Mouse (Mus musculus) G1E (cell line): ENCODE results near the gene Tubgcp4. TPM values are rescaled to one million over a fixed set of nuclear protein-coding genes. Genes with fewer than 3 reads are reported as not detected.

ENCODE experiments used
- ATAC-seq: 2 replicates; pipeline ENCODE4 v1.8.0; 2016; ENCODE audit warnings: mild to moderate bottlenecking; ENCODE audit not compliant: insufficient number of reproducible peaks, poor library complexity, low FRiP score, severe bottlenecking; ENCODE audit errors: extremely low read depth
- DNase-seq: peaks from one replicate; pipeline ENCODE4 v3.0.0; 2012; ENCODE audit warnings: low spot score
- H3K27me3 ChIP-seq: 2 replicates; pipeline ENCODE4 v1.6.1; 2012; ENCODE audit warnings: mild to moderate bottlenecking, low read length, inconsistent platforms; ENCODE audit not compliant: insufficient read depth
- H3K36me3 ChIP-seq: replicated peaks from 2 replicates; pipeline ENCODE3; 2012; ENCODE audit warnings: mild to moderate bottlenecking, inconsistent platforms
- H3K4me1 ChIP-seq: 2 replicates; pipeline ENCODE4 v1.6.1; 2012; ENCODE audit warnings: low read depth, low read length, inconsistent platforms, mixed read lengths; ENCODE audit not compliant: insufficient read depth
- H3K4me3 ChIP-seq: 2 replicates; pipeline ENCODE4 v1.5.1; 2012; ENCODE audit warnings: low read depth, mild to moderate bottlenecking, inconsistent platforms, low read length, moderate library complexity, mixed read lengths
- H3K9me3 ChIP-seq: replicated peaks from 2 replicates; pipeline ENCODE4 v1.6.1; 2012; ENCODE audit warnings: inconsistent platforms
- CTCF ChIP-seq: IDR thresholded peaks from 2 replicates; pipeline ENCODE4 v1.5.1; 2012; ENCODE audit warnings: low read depth, low read length, inconsistent platforms, mixed read lengths
- GATA1 ChIP-seq: IDR thresholded peaks from 2 replicates; pipeline ENCODE4 v1.6.1; 2012; ENCODE audit warnings: borderline replicate concordance, low read length, inconsistent platforms, mixed read lengths
- GATA2 ChIP-seq: IDR thresholded peaks from 2 replicates; pipeline ENCODE4 v1.6.1; 2012; ENCODE audit warnings: low read depth, low read length, inconsistent platforms, borderline replicate concordance
- POLR2AphosphoS5 ChIP-seq: IDR thresholded peaks from 2 replicates; pipeline ENCODE4 v1.6.1; 2012; ENCODE audit warnings: low read depth, low read length, inconsistent platforms; ENCODE audit not compliant: insufficient replicate concordance
- TAL1 ChIP-seq: conservative IDR thresholded peaks from 2 replicates; pipeline ENCODE4 v1.6.1; 2012; ENCODE audit warnings: low read depth, low read length, inconsistent platforms, mixed read lengths
- polyA plus RNA-seq: library from polyadenylated mRNA; stranded (reverse); fragments of >175 nt; gene quantifications from 2 replicates; pipeline ENCODE4 v1.2.3, GENCODE M21; 2012
- total RNA-seq, 2 experiments: library from RNA; stranded (forward) in 1 of 2; stranded (reverse) in 1 of 2; fragments of 200-1000 nt in 1 of 2; fragments of >200 nt in 1 of 2; fragmentation: Nextera tagmentation in 1 of 2; gene quantifications; 2 replicates each; pipeline ENCODE4 v1.2.3; 2014 to 2017

The Tubgcp4 gene
- total and polyA plus RNA-seq, 3 experiments: 19.1 to 73.7 (median 60.9) TPM

- H3K36me3 ChIP-seq: peaks cover 69% of the 10 kb centered on the region
- no peaks in the 10 kb centered on the region for H3K4me1 ChIP-seq
- ATAC-seq (no peak), DNase-seq (no peak)
- no peak overlapping the region for H3K4me3 ChIP-seq
- no peaks in the 10 kb centered on the region for H3K27me3 ChIP-seq
- TF ChIP-seq CTCF: no peak
- TF ChIP-seq TAL1: no peak
- TF ChIP-seq GATA1: no peak
- no peak for TF ChIP-seq GATA2
- TF ChIP-seq POLR2AphosphoS5: no peak
- H3K9me3 ChIP-seq: no peaks in the 10 kb centered on the region
These were observed 17.4 kb upstream of the Tubgcp4 start for GRCm38 (mm10) chr2:121153100-121153499.

DNA sequence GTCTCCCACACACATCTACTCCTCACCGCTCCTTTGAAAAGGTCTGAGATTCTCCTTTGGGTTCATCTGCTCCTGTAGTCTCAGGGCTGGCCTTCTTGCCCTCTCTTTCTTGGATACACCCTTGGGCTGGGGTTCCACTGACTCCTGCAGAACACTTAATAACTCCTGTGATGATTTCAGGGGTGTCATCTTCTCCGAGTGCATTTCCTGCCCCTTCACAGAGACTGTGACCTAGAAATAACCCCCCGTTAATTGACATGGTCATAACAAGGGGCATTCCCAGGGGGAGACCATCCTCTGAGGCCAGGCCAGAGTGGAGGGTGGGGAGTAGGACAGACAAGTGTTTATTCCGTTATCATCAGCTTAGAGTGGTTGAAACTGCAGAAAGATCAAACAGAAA, 1.3 kb upstream of the Tubgcp4 start:
- no peak for ATAC-seq
- no peaks in the 10 kb centered on the region for H3K9me3 ChIP-seq
- peaks cover 36% of the 10 kb centered on the region for H3K4me1 ChIP-seq
- TF ChIP-seq CTCF: no peak
- TF ChIP-seq TAL1: no peak
- TF ChIP-seq GATA1: no peak
- no peak for TF ChIP-seq GATA2
- no peak for TF ChIP-seq POLR2AphosphoS5
- no peaks in the 10 kb centered on the region for H3K27me3 ChIP-seq
- H3K4me3 ChIP-seq: no peak overlapping the region; the same call in 1 of the 2 replicates
- DNase-seq: no peak
- H3K36me3 ChIP-seq: peaks cover 51% of the 10 kb centered on the region

DNA sequence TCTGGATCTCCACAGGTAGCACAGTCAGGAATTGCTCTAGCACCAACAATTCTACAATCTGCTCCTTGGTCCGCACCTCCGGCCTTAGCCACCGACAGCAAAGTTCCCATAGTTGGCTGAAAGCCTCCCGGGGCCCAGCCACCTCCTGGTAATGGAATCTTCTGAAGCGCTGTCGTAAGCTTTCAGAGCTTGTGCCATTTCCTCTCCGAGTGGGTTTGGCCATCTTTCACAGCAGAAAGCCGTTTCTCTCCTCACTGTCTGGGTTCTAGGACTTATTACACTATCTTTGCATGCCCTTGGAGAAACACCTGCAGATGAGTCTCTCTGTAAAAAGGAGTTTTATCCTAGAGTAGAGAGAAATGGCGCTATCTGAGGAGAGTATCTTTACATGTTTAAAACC, 552 bp upstream of the Tubgcp4 start:
- no peak for ATAC-seq
- Histone ChIP-seq H3K9me3 (no peaks in the 10 kb centered on the region), H3K4me1 (peaks cover 36% of the 10 kb centered on the region), H3K27me3 (no peaks in the 10 kb centered on the region), H3K4me3 (peak overlapping the region; percentile 85), H3K36me3 (peaks cover 51% of the 10 kb centered on the region)
- TF ChIP-seq GATA1 (no peak), GATA2 (no peak), TAL1 (no peak)
- DNase-seq: no peak

DNA sequence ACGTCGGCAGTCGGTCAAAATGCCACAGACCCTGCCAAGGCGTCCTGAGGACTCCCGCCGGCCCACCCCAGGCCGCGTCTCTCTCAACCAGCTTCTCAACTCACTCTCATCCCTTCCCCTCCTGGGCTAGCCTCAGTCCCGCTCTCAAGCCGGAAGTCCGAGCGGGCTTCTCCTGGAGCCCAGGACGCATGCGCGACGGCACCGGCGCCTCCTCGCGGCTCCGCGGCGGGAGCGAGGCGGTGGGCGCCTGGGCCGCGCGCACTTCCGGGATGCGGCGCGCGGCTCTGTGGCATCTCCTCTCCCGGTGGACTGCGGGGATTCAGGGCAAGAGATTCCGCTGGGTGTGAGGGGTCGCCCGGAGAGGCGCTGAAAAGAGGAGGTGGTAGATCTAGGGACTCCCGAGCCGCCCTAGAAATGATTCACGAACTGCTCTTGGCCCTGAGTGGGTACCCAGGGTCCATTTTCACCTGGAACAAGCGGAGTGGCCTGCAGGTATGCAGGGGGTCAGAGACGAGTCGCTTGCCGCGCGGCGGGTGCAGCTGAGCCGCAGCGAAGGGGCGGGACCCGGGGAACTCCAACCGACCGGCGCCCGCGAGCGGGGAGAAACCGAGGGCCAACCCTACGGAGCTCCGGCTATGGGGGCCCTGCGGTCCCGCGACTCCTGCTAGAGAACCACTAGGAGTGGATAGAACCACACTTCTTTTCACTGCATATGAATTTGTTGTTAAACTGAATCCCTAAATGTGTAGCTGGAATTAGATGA, 707 bp downstream of the Tubgcp4 start, which contains the start of gene Zscan29:
TSS of gene Zscan29 (minus strand) at position 146 of the 763 bp plus-strand sequence.
- no peaks in the 10 kb centered on the region for H3K27me3 ChIP-seq
- peak within 1 kb of the TSS; percentile 85 for H3K4me3 ChIP-seq
- no peaks in the 10 kb centered on the region for H3K9me3 ChIP-seq
- ATAC-seq (peak; percentile 72), DNase-seq (peak; percentile 98)
- TF ChIP-seq CTCF: no peak
- TF ChIP-seq GATA2: no peak
- TF ChIP-seq TAL1: no peak
- TF ChIP-seq POLR2AphosphoS5: no peak
- TF ChIP-seq GATA1: no peak
- peaks cover 33% of the 10 kb centered on the region for H3K4me1 ChIP-seq
- H3K36me3 ChIP-seq: peaks cover 55% of the 10 kb centered on the region

DNA sequence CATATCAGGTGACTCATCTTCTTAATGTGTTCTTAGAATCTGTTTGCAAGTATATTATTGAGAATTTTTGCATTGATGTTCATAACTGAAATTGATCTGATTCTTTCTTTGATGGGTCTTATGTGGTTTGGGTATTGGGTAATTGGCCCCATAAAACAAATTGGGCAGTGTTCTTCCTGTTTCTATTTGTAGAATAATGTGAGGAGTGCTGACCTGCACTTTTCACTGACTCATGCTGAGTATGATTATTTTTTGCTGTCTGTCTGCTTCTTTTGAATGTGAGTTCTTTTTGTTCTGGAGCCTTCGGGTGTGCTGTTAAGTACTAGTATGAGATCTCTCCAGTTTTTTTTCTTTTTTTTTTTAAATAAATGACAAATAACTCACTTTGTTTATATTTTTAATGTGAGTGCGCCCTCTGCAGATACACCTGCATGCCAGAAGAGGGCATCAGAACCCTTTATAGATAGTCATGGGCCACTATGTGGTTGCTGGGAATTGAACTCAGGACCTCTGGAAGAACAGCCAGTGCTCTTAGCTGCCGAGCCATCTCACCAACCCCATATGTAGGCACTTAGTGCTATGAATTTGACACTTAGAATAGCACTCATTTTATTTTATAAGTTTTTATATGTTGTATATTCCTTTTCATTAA, 8.5 kb downstream of the Tubgcp4 start:
- Histone ChIP-seq H3K36me3 (peaks cover 82% of the 10 kb centered on the region), H3K9me3 (no peaks in the 10 kb centered on the region), H3K4me3 (no peak overlapping the region), H3K27me3 (no peaks in the 10 kb centered on the region), H3K4me1 (peaks cover 5% of the 10 kb centered on the region)
- ATAC-seq (peak; percentile 15; the same call in 1 of the 2 replicates), DNase-seq (no peak)
- TF ChIP-seq GATA2: no peak
- no peak for TF ChIP-seq POLR2AphosphoS5
- TF ChIP-seq CTCF: no peak
- no peak for TF ChIP-seq TAL1
- TF ChIP-seq GATA1: no peak

GRCm38 (mm10) chr2:121183431-121183830, 13.0 kb downstream of the Tubgcp4 start:
- Histone ChIP-seq H3K4me1 (peaks cover 2% of the 10 kb centered on the region; the same call in 1 of the 2 replicates), H3K36me3 (peaks cover 78% of the 10 kb centered on the region), H3K9me3 (no peaks in the 10 kb centered on the region), H3K4me3 (no peak overlapping the region), H3K27me3 (no peaks in the 10 kb centered on the region)
- TF ChIP-seq GATA1 (no peak), GATA2 (no peak), CTCF (no peak), TAL1 (no peak), POLR2AphosphoS5 (no peak)
- no peak for ATAC-seq
- no peak for DNase-seq
